Mouse (Mus musculus): ENCODE data around the gene Epn3.

Gene Epn3

GRCm38 (mm10) chr11:94471740-94472584 is 27.8 kb downstream of the Epn3 start:
- DNase-seq (ENCODE audit: low read depth, low spot score), result no peak

- DNase-seq (ENCODE audit: low read depth, low spot score), result no peak
Observed at GRCm38 (mm10) chr11:94470391-94470790, 29.4 kb downstream of the Epn3 start.

- DNase-seq (ENCODE audit: low read depth, low spot score), result no peak
Observed at GRCm38 (mm10) chr11:94469136-94470064, 30.4 kb downstream of the Epn3 start.

- DNase-seq (ENCODE audit: low read depth, low spot score), result no peak
Observed at GRCm38 (mm10) chr11:94468582-94469064, 31.2 kb downstream of the Epn3 start.

GRCm38 (mm10) chr11:94466333-94466855 is 33.4 kb downstream of the Epn3 start:
- DNase-seq (ENCODE audit: low read depth, low spot score), result no peak

GRCm38 (mm10) chr11:94464170-94464569 is 35.6 kb downstream of the Epn3 start:
- DNase-seq (ENCODE audit: low read depth, low spot score), result no peak

GRCm38 (mm10) chr11:94461856-94462255 is 37.9 kb downstream of the Epn3 start:
- no peak for DNase-seq (ENCODE audit: low read depth, low spot score)

- DNase-seq (ENCODE audit: low read depth, low spot score), result no peak
Observed at GRCm38 (mm10) chr11:94457001-94457400, 42.8 kb downstream of the Epn3 start.

- no peak for DNase-seq (ENCODE audit: low read depth, low spot score)
Observed at GRCm38 (mm10) chr11:94456347-94456746, 43.4 kb downstream of the Epn3 start.

GRCm38 (mm10) chr11:94455161-94455820 is 44.5 kb downstream of the Epn3 start:
- no peak for DNase-seq (ENCODE audit: low read depth, low spot score)

- no peak for DNase-seq (ENCODE audit: low read depth, low spot score)
Observed at GRCm38 (mm10) chr11:94454756-94455155, 45.0 kb downstream of the Epn3 start.

GRCm38 (mm10) chr11:94451091-94451773 is 48.5 kb downstream of the Epn3 start:
- DNase-seq (ENCODE audit: low read depth, low spot score), result no peak

- no peak for DNase-seq (ENCODE audit: low read depth, low spot score)
Observed at GRCm38 (mm10) chr11:94449886-94450285, 49.9 kb downstream of the Epn3 start.

GRCm38 (mm10) chr11:94449239-94449638 is 50.5 kb downstream of the Epn3 start:
- DNase-seq (ENCODE audit: low read depth, low spot score), result no peak

- no peak for DNase-seq (ENCODE audit: low read depth, low spot score)
Observed at GRCm38 (mm10) chr11:94447017-94447416, 52.8 kb downstream of the Epn3 start.

- DNase-seq (ENCODE audit: low read depth, low spot score), result no peak
Observed at GRCm38 (mm10) chr11:94445300-94445699, 54.5 kb downstream of the Epn3 start.

- no peak for DNase-seq (ENCODE audit: low read depth, low spot score)
Observed at GRCm38 (mm10) chr11:94444829-94445228, 54.9 kb downstream of the Epn3 start.

GRCm38 (mm10) chr11:94441752-94442151 is 58.0 kb downstream of the Epn3 start:
- DNase-seq (ENCODE audit: low read depth, low spot score), result no peak

- no peak for DNase-seq (ENCODE audit: low read depth, low spot score)
Observed at GRCm38 (mm10) chr11:94441122-94441521, 58.7 kb downstream of the Epn3 start.

- no peak for DNase-seq (ENCODE audit: low read depth, low spot score)
Observed at GRCm38 (mm10) chr11:94440421-94440820, 59.4 kb downstream of the Epn3 start.

Data from retina, adult 2 months (tissue).